Mouse (Mus musculus): ENCODE measurements around the gene 1700056E22Rik. TPM values are rescaled to one million over a fixed set of nuclear protein-coding genes. Genes with fewer than 3 reads are reported as not detected.

1700056E22Rik gene
- total and polyA plus RNA-seq, 3 experiments, result 0.35 to 1.1 TPM; not detected in 1

DNA sequence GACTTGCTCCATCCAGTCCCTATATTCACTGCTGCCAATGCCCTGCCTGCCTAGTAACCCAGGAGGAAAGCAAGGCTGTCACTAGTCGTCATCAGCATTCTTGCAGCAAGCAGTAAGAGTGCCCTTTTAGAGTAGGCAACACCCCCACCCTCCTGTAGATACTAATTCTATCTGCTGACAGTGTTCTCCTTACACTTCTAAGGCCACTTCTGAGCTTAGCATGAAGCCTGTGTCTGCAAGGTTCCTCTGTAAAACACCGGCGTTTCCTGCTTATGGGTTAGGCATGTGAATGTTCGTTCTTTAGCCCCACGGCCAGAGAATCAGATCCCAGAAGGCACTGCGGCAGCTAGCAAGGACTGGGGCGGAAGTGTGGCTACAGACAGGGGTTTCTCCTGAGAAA, 30.2 kb upstream of the 1700056E22Rik start:
- H3K9ac ChIP-seq (ENCODE audit: control insufficient read depth, low read depth, low read length, poor library complexity, severe bottlenecking), result no peak overlapping the region
- H3K27me3 ChIP-seq (ENCODE audit: control insufficient read depth in 1 of 2, insufficient read depth in 2 of 2, low read length in 2 of 2), result no peaks in the 10 kb centered on the region
- no peak for DNase-seq (ENCODE audit: low read depth, low spot score)
- H3K36me3 ChIP-seq (ENCODE audit: control insufficient read depth in 1 of 2, insufficient read depth in 2 of 2, low read length in 2 of 2), result peaks cover 0 to 13% of the 10 kb centered on the region in 2 experiments; a peak in 2 of 4 replicates
- TF ChIP-seq ZC3H11A (IDR thresholded peaks at IDR 0.05; ENCODE audit: low read depth, low read length) (no peak), KAT2A (conservative IDR thresholded peaks at IDR 0.05; ENCODE audit: low read depth, low read length) (no peak), TAL1 (IDR thresholded peaks at IDR 0.05; ENCODE audit: low read length) (no peak), GATA1 (IDR thresholded peaks at IDR 0.05; ENCODE audit: low read depth, low read length) (no peak), MYB (IDR thresholded peaks at IDR 0.05; ENCODE audit: low read depth, low read length) (no peak), ZNF384 (IDR thresholded peaks at IDR 0.05; ENCODE audit: low read depth, low read length) (no peak), MAZ (IDR thresholded peaks at IDR 0.05; ENCODE audit: low read depth, low read length) (no peak), ETS1 (IDR thresholded peaks at IDR 0.05; ENCODE audit: low read depth, low read length) (no peak), RCOR1 (IDR thresholded peaks at IDR 0.05; ENCODE audit: low read depth, low read length) (no peak), MAFK (IDR thresholded peaks at IDR 0.05; ENCODE audit: borderline replicate concordance, low read depth, low read length) (no peak)
- peaks cover 2 to 14% of the 10 kb centered on the region in 2 experiments for H3K4me1 ChIP-seq (ENCODE audit: control insufficient read depth in 1 of 2, insufficient read depth in 2 of 2, low read length in 2 of 2)
- H3K27ac ChIP-seq (ENCODE audit: control insufficient read depth, low read depth, low read length), result no peak overlapping the region
- H3K4me3 ChIP-seq (ENCODE audit: control insufficient read depth in 1 of 2, insufficient read depth in 1 of 2, low read depth in 2 of 2, low read length in 2 of 2), result no peak overlapping the region
- H3K9me3 ChIP-seq (replicated peaks; ENCODE audit: insufficient read depth, low read length), result no peaks in the 10 kb centered on the region
- no peaks in the 10 kb centered on the region for H3K79me2 ChIP-seq (ENCODE audit: control insufficient read depth, insufficient read depth, low read length, poor library complexity)

DNA sequence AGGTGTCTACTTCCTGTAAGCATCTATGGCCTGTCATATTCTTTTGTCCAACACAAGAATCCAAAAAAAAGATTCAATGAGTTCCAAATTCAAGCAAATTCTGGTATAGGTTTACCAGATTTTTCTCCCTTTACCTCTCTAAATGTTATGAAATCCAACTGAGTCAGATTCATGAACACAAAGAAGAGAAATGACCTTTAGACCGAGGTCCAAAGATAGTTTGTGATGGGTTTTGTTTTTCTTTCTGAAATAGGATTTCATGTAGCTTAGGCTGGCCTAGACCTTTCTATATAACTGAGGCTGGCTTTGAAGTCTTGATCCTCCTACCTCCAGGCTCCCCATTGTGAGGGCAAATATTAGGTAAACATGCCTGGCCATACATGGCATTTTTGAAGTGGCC, 27.8 kb upstream of the 1700056E22Rik start:
- Histone ChIP-seq H3K27ac (ENCODE audit: control insufficient read depth, low read depth, low read length) (no peak overlapping the region), H3K4me1 (ENCODE audit: control insufficient read depth in 1 of 2, insufficient read depth in 2 of 2, low read length in 2 of 2) (peaks cover 0 to 3% of the 10 kb centered on the region in 2 experiments; a peak in 1 of 4 replicates), H3K9me3 (replicated peaks; ENCODE audit: insufficient read depth, low read length) (no peaks in the 10 kb centered on the region), H3K4me3 (ENCODE audit: control insufficient read depth in 1 of 2, insufficient read depth in 1 of 2, low read depth in 2 of 2, low read length in 2 of 2) (no peak overlapping the region), H3K36me3 (ENCODE audit: control insufficient read depth in 1 of 2, insufficient read depth in 2 of 2, low read length in 2 of 2) (0 out of 4 replicates have a peak, but pooled peaks cover 0 to 3% of the 10 kb centered on the region in 2 experiments), H3K9ac (ENCODE audit: control insufficient read depth, low read depth, low read length, poor library complexity, severe bottlenecking) (no peak overlapping the region), H3K27me3 (ENCODE audit: control insufficient read depth in 1 of 2, insufficient read depth in 2 of 2, low read length in 2 of 2) (no peaks in the 10 kb centered on the region), H3K79me2 (ENCODE audit: control insufficient read depth, insufficient read depth, low read length, poor library complexity) (no peaks in the 10 kb centered on the region)
- DNase-seq (ENCODE audit: low read depth, low spot score), result no peak
- TF ChIP-seq BHLHE40 (IDR thresholded peaks at IDR 0.05; ENCODE audit: borderline replicate concordance, low read depth, low read length) (no peak), RAD21 (IDR thresholded peaks at IDR 0.05; ENCODE audit: low read depth, low read length) (no peak), KAT2A (conservative IDR thresholded peaks at IDR 0.05; ENCODE audit: low read depth, low read length) (no peak), ZNF384 (IDR thresholded peaks at IDR 0.05; ENCODE audit: low read depth, low read length) (no peak), TBP (IDR thresholded peaks at IDR 0.05; ENCODE audit: low read depth, low read length) (no peak), ELF1 (IDR thresholded peaks at IDR 0.05; ENCODE audit: low read depth, low read length) (no peak), USF1 (IDR thresholded peaks at IDR 0.05; ENCODE audit: low read depth, low read length) (no peak), NELFE (IDR thresholded peaks at IDR 0.05; ENCODE audit: low read depth, low read length) (no peak), USF2 (IDR thresholded peaks at IDR 0.05; ENCODE audit: borderline replicate concordance in 1 of 2, insufficient read depth in 1 of 2, low read depth in 1 of 2, low read length in 2 of 2) (no peak), TAL1 (IDR thresholded peaks at IDR 0.05; ENCODE audit: low read length) (no peak), MAX (IDR thresholded peaks at IDR 0.05; ENCODE audit: low read length) (no peak), POLR2AphosphoS2 (IDR thresholded peaks at IDR 0.05; ENCODE audit: low read length) (no peak), MAZ (IDR thresholded peaks at IDR 0.05; ENCODE audit: low read depth, low read length) (no peak), TCF12 (IDR thresholded peaks at IDR 0.05; ENCODE audit: low read depth, low read length) (no peak), EP300 (IDR thresholded peaks at IDR 0.05; ENCODE audit: low read depth in 1 of 2, low read length in 2 of 2) (no peak), SMC3 (IDR thresholded peaks at IDR 0.05; ENCODE audit: low read depth, low read length) (no peak), CHD1 (IDR thresholded peaks at IDR 0.05; ENCODE audit: low read depth, low read length) (no peak)
